In the genomic region with DNA sequence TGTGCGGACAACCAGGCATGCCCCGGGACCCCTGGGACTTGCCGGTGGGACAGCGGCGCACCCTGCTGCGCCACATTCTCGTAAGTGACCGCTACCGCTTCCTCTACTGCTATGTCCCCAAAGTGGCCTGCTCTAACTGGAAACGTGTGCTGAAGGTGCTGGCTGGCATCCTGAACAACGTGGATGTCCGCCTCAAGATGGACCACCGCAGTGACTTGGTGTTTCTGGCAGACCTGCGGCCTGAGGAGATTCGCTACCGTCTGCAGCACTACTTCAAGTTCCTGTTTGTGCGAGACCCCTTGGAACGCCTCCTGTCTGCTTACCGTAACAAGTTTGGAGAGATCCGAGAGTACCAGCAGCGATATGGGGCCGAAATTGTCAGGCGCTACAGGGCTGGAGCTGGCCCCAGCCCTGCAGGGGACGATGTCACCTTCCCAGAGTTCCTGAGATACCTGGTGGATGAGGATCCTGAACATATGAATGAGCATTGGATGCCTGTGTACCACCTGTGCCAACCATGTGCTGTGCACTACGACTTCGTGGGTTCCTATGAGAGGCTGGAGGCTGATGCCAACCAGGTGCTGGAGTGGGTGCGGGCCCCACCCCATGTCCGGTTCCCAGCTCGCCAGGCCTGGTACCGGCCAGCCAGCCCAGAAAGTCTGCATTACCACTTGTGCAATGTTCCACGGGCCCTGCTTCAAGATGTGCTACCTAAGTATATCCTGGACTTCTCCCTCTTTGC, we compare ENCODE assay signal across 8 mouse cellular contexts. TPM values are rescaled to one million over a fixed set of nuclear protein-coding genes. Genes with fewer than 3 reads are reported as not detected.
DNase-seq lines count a peak whose midpoint lies in the region; ATAC-seq lines count a peak whose summit lies in the region.

No protein-coding gene starts in this region.

- peak overlapping the region; percentile 78 for H3K9ac ChIP-seq in kidney, embryonic 15.5 days
- peak overlapping the region; percentile 73 for H3K9ac ChIP-seq in embryonic facial prominence, embryonic 11.5 days (replicated peaks; ENCODE audit: low read length)
- peak overlapping the region; percentile 73 for H3K9ac ChIP-seq in midbrain, embryonic 16.5 days (ENCODE audit: low read depth, low read length)

- peak overlapping the region; percentile 66 for H3K27ac ChIP-seq in kidney, embryonic 15.5 days
- no peak overlapping the region; the same call in 1 of the 2 replicates for H3K27ac ChIP-seq in embryonic facial prominence, embryonic 11.5 days (replicated peaks; ENCODE audit: low read depth, low read length)
- H3K27ac ChIP-seq in midbrain, embryonic 16.5 days (ENCODE audit: low read length): no peak overlapping the region

- no peaks in the 10 kb centered on the region for H3K27me3 ChIP-seq in kidney, embryonic 15.5 days
- no peaks in the 10 kb centered on the region for H3K27me3 ChIP-seq in embryonic facial prominence, embryonic 11.5 days (ENCODE audit: control insufficient read depth, insufficient read depth, low read length)
- H3K27me3 ChIP-seq in midbrain, embryonic 16.5 days (ENCODE audit: control insufficient read depth, insufficient read depth, low read depth, low read length): no peaks in the 10 kb centered on the region

- H3K4me3 ChIP-seq in kidney, embryonic 15.5 days (replicated peaks): peak overlapping the region; percentile 75
- peak overlapping the region; percentile 68 for H3K4me3 ChIP-seq in embryonic facial prominence, embryonic 11.5 days (ENCODE audit: low read depth, low read length)
- peak overlapping the region; percentile 54 for H3K4me3 ChIP-seq in midbrain, embryonic 16.5 days (ENCODE audit: low read depth, low read length)

- no peak for ATAC-seq in kidney, embryonic 15.5 days (replicated peaks; ENCODE audit: low FRiP score)
- ATAC-seq in embryonic facial prominence, embryonic 11.5 days (replicated peaks; ENCODE audit: insufficient number of reproducible peaks, low FRiP score, low TSS enrichment, low read depth): no peak
- peak; percentile 20 for ATAC-seq in inflammation-experienced regulatory T-cells, adult 6 months
- no peak for ATAC-seq in midbrain, embryonic 16.5 days

- DNase-seq in kidney, adult 8-10 months: no peak
- DNase-seq in embryonic facial prominence, embryonic 11.5 days (ENCODE audit: low spot score): peak; percentile 13
- no peak for DNase-seq in layer of hippocampus, postnatal 14 days (ENCODE audit: low spot score in 2 of 2)
- DNase-seq in adrenal gland, postnatal 4 days (ENCODE audit: low spot score in 2 of 2): no peak
- no peak for DNase-seq in spleen, postnatal 4 days (ENCODE audit: low spot score in 2 of 2)

- WGBS in kidney, embryonic 15.5 days: 33% methylated on average over 31 of the region's 31 CpGs
- 32% methylated on average over 31 of the region's 31 CpGs for WGBS in embryonic facial prominence, embryonic 11.5 days
- 39% methylated on average over 31 of the region's 31 CpGs for WGBS in midbrain, embryonic 16.5 days

- peaks cover 33% of the 10 kb centered on the region for H3K4me1 ChIP-seq in kidney, embryonic 15.5 days
- peaks cover 4% of the 10 kb centered on the region for H3K4me1 ChIP-seq in embryonic facial prominence, embryonic 11.5 days (ENCODE audit: control insufficient read depth, insufficient read depth, low read length)
- peaks cover 12% of the 10 kb centered on the region for H3K4me1 ChIP-seq in midbrain, embryonic 16.5 days (ENCODE audit: control insufficient read depth, insufficient read depth, low read length)

- H3K36me3 ChIP-seq in kidney, embryonic 15.5 days: peaks cover 16% of the 10 kb centered on the region
- no peaks in the 10 kb centered on the region for H3K36me3 ChIP-seq in embryonic facial prominence, embryonic 11.5 days (replicated peaks; ENCODE audit: control insufficient read depth, insufficient read depth, low read depth, low read length)
- H3K36me3 ChIP-seq in midbrain, embryonic 16.5 days (ENCODE audit: control insufficient read depth, insufficient read depth, low read length): 0 out of 2 replicates have a peak, but pooled peaks cover 3% of the 10 kb centered on the region

- H3K4me2 ChIP-seq in kidney, embryonic 15.5 days: peak overlapping the region; percentile 96
- H3K4me2 ChIP-seq in embryonic facial prominence, embryonic 11.5 days (ENCODE audit: low read depth, low read length): peak overlapping the region; percentile 88
- peak overlapping the region; percentile 86 for H3K4me2 ChIP-seq in midbrain, embryonic 16.5 days (ENCODE audit: low read length)

- no peaks in the 10 kb centered on the region for H3K9me3 ChIP-seq in kidney, embryonic 15.5 days (replicated peaks)
- no peaks in the 10 kb centered on the region for H3K9me3 ChIP-seq in embryonic facial prominence, embryonic 11.5 days (replicated peaks; ENCODE audit: control insufficient read depth, low read length)
- no peaks in the 10 kb centered on the region for H3K9me3 ChIP-seq in midbrain, embryonic 16.5 days (replicated peaks; ENCODE audit: control insufficient read depth, low read length, poor library complexity, severe bottlenecking)

RNA-seq across cellular contexts. Expression of a gene that starts 0.9 kb away (rescaled TPM):
- 25.9 and 28.4 TPM in 2 replicates for polyA plus RNA-seq in kidney, embryonic 15.5 days (2015; fragmentation: Nextera tagmentation; extraction: Ambion mirVana)
- 31.8 and 32.0 TPM in 2 replicates for polyA plus RNA-seq in embryonic facial prominence, embryonic 11.5 days (2014; fragmentation: Nextera tagmentation; extraction: Ambion mirVana)
- 1 to 10 TPM; 1.1 to 1.6 (median 1.5) TPM for polyA plus RNA-seq in inflammation-experienced regulatory T-cells, adult 6 months (2017; shearing (Covaris generic))
- polyA plus RNA-seq in midbrain, embryonic 16.5 days (2015; fragmentation: Nextera tagmentation; extraction: Ambion mirVana): 4.6 and 4.7 TPM in 2 replicates
- 1 to 10 TPM; 2.5 to 3.2 TPM for total RNA-seq in layer of hippocampus, postnatal 14 days (2021)
- total RNA-seq in adrenal gland, postnatal 4 days (2021): 10 to 100 TPM; 23.0 to 24.5 TPM

RNA-seq across cellular contexts. Expression of a gene that starts 27.0 kb away (rescaled TPM):
- polyA plus RNA-seq in kidney, embryonic 15.5 days (2015; fragmentation: Nextera tagmentation; extraction: Ambion mirVana): 3.8 and 4.4 TPM in 2 replicates
- polyA plus RNA-seq in embryonic facial prominence, embryonic 11.5 days (2014; fragmentation: Nextera tagmentation; extraction: Ambion mirVana): 1.1 and 1.2 TPM in 2 replicates
- 1 to 10 TPM; 2.2 to 4.6 (median 4.6) TPM for polyA plus RNA-seq in inflammation-experienced regulatory T-cells, adult 6 months (2017; shearing (Covaris generic))
- polyA plus RNA-seq in midbrain, embryonic 16.5 days (2015; fragmentation: Nextera tagmentation; extraction: Ambion mirVana): 6.4 and 6.9 TPM in 2 replicates
- total RNA-seq in layer of hippocampus, postnatal 14 days (2021): 10 to 100 TPM; 36.6 to 36.7 TPM
- 10 to 100 TPM; 51.5 to 54.1 TPM for total RNA-seq in adrenal gland, postnatal 4 days (2021)
